Mouse (Mus musculus) erythroblast, embryonic 14.5 days (primary cell): ENCODE data around the gene Cnn3. TPM values are rescaled to one million over a fixed set of nuclear protein-coding genes. Genes with fewer than 3 reads are reported as not detected.
A peak's percentile ranks its signal among the peaks of the same experiment; 100 is the strongest.

ENCODE experiments used
- H3K27me3 ChIP-seq: 2 replicates; pipeline ENCODE4 v1.6.1; 2012; ENCODE audit warnings: inconsistent platforms; ENCODE audit not compliant: control insufficient read depth
- H3K36me3 ChIP-seq: 2 replicates; pipeline ENCODE4 v1.6.1; 2012; ENCODE audit warnings: mild to moderate bottlenecking, inconsistent platforms; ENCODE audit not compliant: control insufficient read depth
- H3K4me1 ChIP-seq: 2 replicates; pipeline ENCODE4 v1.6.1; 2012; ENCODE audit warnings: inconsistent platforms; ENCODE audit not compliant: control insufficient read depth
- H3K4me3 ChIP-seq: replicated peaks from 2 replicates; pipeline ENCODE3; 2012; ENCODE audit warnings: moderate library complexity, mild to moderate bottlenecking, inconsistent platforms
- H3K9me3 ChIP-seq: 2 replicates; pipeline ENCODE4 v1.6.1; 2012; ENCODE audit warnings: low read length, inconsistent platforms, mixed read lengths; ENCODE audit not compliant: control insufficient read depth
- GATA1 ChIP-seq: IDR thresholded peaks from 2 replicates; pipeline ENCODE4 v1.6.1; 2012; ENCODE audit warnings: low read length, inconsistent platforms, mixed read lengths
- TAL1 ChIP-seq: IDR thresholded peaks from 3 replicates; pipeline ENCODE4 v1.6.1; 2012; ENCODE audit warnings: low read length, inconsistent platforms, mixed read lengths
- polyA plus RNA-seq: library from polyadenylated mRNA; stranded (reverse); fragments of >175 nt; gene quantifications from 2 replicates; pipeline ENCODE4 v1.2.3, GENCODE M21; 2012

The Cnn3 gene
- polyA plus RNA-seq = 0.15 and 0.17 TPM in 2 replicates

DNA sequence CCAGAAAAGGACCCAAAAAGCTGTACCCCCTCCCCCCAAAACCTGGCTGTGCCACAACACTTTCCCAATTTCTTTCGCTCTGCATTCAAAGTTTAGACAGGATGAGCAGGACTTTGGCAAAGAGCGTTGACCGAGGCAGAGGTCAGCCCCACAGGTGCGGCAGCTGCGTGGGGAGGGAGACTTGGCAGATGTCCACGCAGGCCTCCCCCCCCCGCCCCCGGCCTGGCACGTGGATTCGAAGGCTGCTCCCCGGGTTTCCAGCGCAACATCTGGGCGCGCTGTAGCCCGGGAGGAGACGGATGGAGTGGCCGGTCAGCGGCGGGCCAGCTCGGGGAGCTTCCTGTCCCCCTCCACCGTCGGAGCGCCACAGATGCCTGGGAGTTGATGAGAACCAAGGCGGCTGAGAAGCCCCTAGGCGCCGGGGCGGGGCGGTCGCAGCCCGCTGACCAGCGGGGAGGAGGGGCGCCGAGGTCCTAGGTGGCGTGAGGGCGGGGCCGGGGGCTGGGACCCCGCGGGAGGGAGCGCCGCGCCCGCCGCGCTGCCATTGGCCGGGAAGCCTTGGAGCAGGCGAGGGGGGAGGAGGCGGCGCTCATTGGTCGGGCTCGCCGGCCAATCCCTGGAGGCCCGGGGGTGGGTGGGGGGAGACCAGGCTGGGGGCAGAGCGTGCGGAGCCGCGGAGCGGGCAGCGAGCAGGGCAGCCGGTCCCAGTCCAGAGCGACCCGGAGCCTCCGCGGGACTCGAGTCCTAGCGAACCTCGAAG lies at the start of gene Cnn3:
Gene Cnn3 (plus strand): TSS at position 637 of the 760 bp plus-strand sequence.
- H3K4me3 ChIP-seq = peak within 1 kb of the TSS; percentile 68
- H3K9me3 ChIP-seq = no peaks in the 10 kb centered on the region
- H3K4me1 ChIP-seq = peaks cover 30% of the 10 kb centered on the region
- TF ChIP-seq TAL1 = no peak
- TF ChIP-seq GATA1 = no peak
- H3K36me3 ChIP-seq = no peaks in the 10 kb centered on the region
- peaks cover 31% of the 10 kb centered on the region for H3K27me3 ChIP-seq

DNA sequence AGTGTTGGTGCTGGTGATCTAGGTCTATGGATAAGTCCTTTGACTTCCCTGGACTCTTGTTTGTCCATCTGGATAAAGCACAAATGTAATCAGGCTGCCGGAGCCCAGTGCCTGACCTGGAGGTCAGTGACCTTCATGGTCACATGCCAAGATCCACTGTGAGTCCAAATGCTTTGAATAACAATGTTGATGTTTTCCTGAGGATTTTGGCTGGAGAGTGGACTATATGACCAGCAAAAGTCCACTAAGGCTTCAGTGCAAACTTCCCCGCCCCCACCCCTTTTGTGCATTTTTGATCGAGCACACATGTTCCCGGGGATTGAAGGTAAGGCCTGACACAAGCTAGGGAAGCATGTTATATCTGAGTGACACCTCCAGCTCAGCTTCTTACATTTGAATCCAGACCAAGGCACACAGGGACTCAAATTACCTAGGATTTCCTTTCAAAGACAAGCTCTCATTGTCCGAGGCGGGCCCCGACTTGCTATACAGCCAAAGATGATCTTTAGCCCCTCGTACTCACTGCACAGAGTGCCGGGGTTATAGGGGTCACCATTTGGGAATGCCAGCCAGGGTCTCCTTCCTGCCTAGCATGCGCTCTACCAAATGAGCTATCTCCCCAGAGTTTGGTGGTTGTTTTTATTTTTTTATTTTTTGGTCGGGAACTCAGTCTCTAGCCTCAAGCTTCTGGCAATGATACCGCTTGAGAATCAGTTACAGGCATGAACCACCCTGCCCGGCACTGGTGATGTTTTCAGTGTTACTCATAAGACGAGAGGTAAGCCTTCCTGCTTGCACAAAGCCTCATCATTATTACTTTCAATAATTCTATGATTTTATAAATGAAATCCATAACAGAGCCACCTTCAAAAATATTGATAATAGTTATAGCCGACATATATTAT lies 47.3 kb upstream of the Cnn3 start:
- no peak overlapping the region for H3K4me3 ChIP-seq
- no peak for TF ChIP-seq GATA1
- no peak for TF ChIP-seq TAL1
- H3K4me1 ChIP-seq = no peaks in the 10 kb centered on the region
- H3K9me3 ChIP-seq = no peaks in the 10 kb centered on the region
- H3K36me3 ChIP-seq = no peaks in the 10 kb centered on the region
- H3K27me3 ChIP-seq = no peaks in the 10 kb centered on the region

DNA sequence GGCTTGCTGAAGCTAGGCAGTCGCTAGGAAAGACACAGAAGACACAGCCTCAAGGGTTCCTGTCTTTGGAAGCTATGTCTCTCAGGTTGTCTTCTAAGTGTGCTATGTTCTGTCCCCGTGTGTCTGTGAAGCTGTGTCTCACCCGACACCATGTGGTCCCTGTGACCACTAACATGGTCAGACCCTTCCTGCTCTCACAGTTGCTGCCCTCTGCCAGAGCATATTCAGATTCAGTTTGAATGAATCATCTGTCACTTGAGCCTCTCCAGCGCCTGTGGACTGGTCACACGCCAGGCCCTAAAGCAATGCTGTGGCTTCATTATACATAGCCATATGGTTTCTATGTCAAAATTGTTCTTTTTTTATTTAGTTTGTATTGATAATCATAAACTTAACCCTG lies 46.6 kb upstream of the Cnn3 start:
- Histone ChIP-seq H3K4me1 (no peaks in the 10 kb centered on the region), H3K27me3 (no peaks in the 10 kb centered on the region), H3K9me3 (no peaks in the 10 kb centered on the region), H3K4me3 (no peak overlapping the region), H3K36me3 (no peaks in the 10 kb centered on the region)
- TF ChIP-seq GATA1 (no peak), TAL1 (no peak)

DNA sequence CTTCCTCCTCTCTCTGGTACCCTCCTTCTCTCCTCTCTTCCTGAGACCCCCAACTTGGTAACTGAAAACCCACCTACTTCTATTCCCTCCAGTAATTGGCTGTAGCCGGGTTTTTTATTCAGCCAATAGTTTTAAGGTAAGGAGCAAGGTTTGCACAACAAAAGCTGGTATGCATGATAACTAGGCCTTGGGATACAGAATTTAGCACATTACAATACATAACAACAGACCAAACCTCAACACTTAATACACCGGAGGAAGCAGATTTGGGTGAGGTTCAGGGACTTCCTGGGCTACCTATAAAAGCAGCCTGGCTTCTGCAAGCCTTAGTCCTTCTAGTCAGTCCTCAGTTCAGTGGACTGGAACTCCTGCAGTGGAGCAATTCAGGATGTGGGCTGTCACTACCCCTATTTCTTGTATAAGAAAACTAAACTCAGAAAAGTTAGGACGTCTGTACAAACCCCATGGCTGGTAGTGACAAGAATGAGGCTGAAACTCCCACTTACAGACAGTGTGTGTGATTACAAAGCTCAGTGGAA lies 38.8 kb upstream of the Cnn3 start:
- no peaks in the 10 kb centered on the region for H3K36me3 ChIP-seq
- TF ChIP-seq TAL1 (no peak), GATA1 (no peak)
- no peaks in the 10 kb centered on the region for H3K27me3 ChIP-seq
- H3K4me1 ChIP-seq = peaks cover 23% of the 10 kb centered on the region
- H3K4me3 ChIP-seq = no peak overlapping the region
- H3K9me3 ChIP-seq = no peaks in the 10 kb centered on the region

DNA sequence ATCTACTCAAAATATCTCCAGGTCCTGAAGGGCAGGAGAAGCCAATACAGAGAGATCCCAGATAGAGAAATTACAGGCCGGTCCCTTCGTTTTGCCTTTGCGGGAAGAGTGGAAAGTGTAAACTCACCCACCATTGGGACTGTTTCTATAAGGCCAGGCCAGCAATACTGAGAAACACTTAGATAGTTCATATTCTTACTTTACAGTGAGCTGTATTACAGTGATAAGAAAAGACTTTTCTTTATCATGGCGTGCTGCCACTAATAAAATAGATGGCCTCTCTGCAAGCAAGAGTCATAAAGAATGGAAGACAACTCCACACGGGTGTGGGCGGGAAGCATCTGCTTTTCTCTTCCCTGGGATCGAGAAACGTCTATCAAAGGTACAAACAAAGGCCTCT lies 36.9 kb upstream of the Cnn3 start:
- Histone ChIP-seq H3K4me1 (peaks cover 27% of the 10 kb centered on the region), H3K9me3 (no peaks in the 10 kb centered on the region), H3K36me3 (no peaks in the 10 kb centered on the region), H3K27me3 (no peaks in the 10 kb centered on the region), H3K4me3 (no peak overlapping the region)
- TF ChIP-seq TAL1 (no peak), GATA1 (no peak)

DNA sequence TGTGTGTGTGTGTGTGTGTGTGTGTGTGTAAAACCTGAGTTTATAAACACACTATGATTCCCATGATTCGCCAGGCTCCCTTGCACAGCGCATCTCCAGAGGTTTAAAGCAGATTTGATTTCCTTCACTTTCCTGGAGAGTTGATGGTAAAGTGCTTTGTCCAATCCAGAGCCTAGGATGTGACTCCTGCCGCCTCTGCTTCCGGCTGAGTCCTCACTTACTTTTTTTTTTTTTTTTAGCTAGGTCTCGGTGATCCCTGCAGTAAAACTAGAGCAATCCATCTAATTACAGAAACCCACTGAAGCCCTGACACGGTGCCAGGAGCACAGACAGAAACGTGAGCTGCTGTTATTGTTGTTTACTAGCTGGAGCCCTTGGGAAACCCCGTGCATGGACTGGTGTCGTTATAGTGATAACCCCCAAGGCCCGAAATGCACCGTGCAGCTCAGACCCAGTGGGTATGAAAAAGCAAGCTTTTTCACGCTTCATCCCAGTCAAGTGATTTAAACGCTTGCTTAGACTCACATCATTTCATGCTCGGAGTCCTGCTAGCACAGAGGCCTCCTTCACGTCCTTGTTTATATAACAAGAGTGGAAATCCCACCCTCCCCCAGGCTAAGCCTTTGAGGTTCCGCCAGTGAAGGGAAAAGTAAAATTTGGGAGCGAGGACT lies 36.3 kb upstream of the Cnn3 start:
- Histone ChIP-seq H3K27me3 (no peaks in the 10 kb centered on the region), H3K4me1 (peaks cover 27% of the 10 kb centered on the region), H3K36me3 (no peaks in the 10 kb centered on the region), H3K9me3 (no peaks in the 10 kb centered on the region), H3K4me3 (no peak overlapping the region)
- no peak for TF ChIP-seq GATA1
- TF ChIP-seq TAL1 = no peak

DNA sequence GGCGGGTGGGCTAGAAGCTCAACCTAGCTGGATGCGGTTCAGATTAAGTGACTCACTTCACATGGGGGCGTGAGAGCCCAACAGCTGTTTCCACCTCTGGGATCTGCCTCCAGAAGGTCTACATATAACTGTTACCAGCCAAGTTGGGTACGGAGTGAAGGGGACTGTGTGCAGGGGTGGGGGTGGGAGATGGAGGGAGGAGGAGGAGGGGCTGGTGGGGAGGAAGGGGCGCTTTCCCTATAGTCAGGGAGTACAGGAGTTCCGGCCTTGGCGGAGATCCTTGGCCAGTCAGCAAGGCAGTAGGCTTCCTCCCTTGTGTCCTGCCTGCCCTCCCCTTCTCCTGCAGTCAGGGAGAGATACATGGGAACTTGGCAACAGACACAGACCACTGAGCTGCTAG lies 35.6 kb upstream of the Cnn3 start:
- Histone ChIP-seq H3K4me3 (no peak overlapping the region), H3K9me3 (no peaks in the 10 kb centered on the region), H3K4me1 (peaks cover 27% of the 10 kb centered on the region), H3K36me3 (no peaks in the 10 kb centered on the region), H3K27me3 (no peaks in the 10 kb centered on the region)
- no peak for TF ChIP-seq GATA1
- TF ChIP-seq TAL1 = no peak

DNA sequence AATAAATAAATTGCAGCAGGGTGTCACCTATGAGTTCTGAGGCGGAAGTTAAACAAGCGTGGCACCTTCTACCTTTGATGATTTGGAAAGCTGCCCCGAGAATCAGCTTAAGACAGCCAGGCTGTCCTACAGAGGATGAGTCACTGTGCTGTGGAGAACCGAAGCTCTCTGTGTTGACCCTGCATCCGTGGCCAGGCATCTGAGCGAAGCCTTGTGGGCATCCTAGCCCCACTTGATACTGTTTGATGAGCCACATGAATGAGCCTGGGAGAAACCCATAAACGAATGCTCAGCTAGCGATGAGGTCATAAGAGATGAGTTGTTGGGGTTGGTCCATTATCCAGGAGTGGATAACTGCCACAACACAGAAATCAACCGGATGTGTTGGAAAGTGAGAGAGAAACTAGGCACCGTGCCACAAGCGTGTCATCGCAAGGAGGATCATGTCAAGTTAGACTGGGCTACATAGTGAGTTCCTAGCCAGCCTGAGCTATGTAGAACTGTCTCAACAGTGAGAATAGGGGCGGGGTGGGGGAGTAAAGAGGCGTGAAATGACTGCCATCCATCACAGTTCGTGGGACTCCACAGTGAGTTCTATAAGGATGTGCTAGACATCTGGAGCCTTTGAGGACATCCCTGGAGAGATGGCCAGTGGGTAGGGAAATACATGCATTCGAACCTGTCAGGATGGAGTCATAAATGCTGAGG lies 30.6 kb upstream of the Cnn3 start:
- Histone ChIP-seq H3K27me3 (no peaks in the 10 kb centered on the region), H3K9me3 (no peaks in the 10 kb centered on the region), H3K4me3 (no peak overlapping the region), H3K4me1 (peaks cover 10% of the 10 kb centered on the region), H3K36me3 (no peaks in the 10 kb centered on the region)
- TF ChIP-seq GATA1 (no peak), TAL1 (no peak)
